Mouse (Mus musculus) spleen, adult 2 months (tissue): ENCODE measurements around the gene Kcnj4.

Experiments used
- CTCF ChIP-seq: fragments of 200-500 bp; IDR thresholded peaks from 2 replicates; pipeline ENCODE4 v1.5.1; 2011; ENCODE audit warnings: mild to moderate bottlenecking, inconsistent platforms; ENCODE audit not compliant: insufficient read depth, insufficient read length, insufficient replicate concordance; ENCODE audit errors: extremely low read depth
- POLR2A ChIP-seq: fragments of 200-500 bp; IDR thresholded peaks from 2 replicates; pipeline ENCODE4 v1.6.1; 2011; ENCODE audit warnings: low read depth, low read length, inconsistent platforms

GRCm38 (mm10) chr15:79502891-79503341, 2.1 kb downstream of the Kcnj4 start:
- TF ChIP-seq CTCF (no peak), POLR2A (no peak)
